Mouse (Mus musculus) yolk sac, embryonic 10.5 days (tissue): Measurements from ENCODE around the gene Cdk19.
A peak's percentile ranks its signal among the peaks of the same experiment; 100 is the strongest.

ENCODE experiments used
- DNase-seq: peaks from one replicate; pipeline ENCODE4 v3.0.0-alpha.2; 2017; ENCODE audit warnings: low spot score

Gene Cdk19

DNA sequence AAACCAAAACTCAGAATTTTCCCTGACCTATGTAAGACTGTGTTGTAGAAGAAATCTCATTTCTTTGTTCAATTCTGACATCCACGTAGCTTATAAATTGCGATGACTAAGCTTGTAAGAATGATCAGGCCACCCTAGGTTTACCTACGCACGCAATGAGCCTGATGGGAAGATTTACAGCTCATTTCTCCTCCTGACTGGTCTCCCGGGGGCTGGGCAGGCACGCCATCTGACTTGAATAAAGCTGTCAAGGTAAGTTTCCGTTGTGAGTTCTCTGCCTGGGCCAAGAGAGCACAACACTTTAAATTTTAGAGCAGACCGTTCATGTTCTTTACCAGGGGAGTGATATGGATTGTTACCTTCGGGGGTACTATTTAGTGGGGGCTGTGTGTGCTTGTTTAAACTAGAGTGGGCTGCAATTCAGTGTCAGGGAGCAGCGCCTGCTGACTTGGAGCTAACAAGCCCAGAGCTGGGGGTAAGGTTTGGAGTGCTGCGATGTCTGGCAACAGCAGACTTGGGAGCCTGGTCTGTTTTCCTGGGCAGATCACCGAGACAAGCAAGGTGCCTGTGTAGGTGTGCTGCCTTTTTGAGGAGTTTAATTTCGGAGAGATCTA is at the start of gene Cdk19:
Cdk19 (plus strand) TSS at position 214 of the 614 bp plus-strand sequence.
- no peak for DNase-seq

DNA sequence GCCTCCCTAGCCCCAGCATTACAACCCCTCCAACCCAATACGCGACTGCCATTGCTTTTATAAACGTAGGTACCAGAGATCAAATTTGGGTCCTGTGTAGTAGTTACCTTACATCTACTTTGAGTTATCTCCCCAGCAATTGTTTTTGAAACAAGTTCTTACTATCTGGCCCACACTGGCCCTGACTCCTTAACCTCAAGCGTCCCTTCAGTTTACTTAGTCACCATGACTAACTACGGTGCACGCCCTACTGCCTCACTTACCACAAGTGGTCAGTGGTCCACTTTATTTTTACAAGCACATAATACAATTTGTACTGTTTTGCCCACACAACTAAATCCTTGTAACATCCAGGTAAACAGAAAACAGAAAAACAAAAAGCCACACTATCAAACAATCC is 46.7 kb upstream of the Cdk19 start:
- no peak for DNase-seq

DNA sequence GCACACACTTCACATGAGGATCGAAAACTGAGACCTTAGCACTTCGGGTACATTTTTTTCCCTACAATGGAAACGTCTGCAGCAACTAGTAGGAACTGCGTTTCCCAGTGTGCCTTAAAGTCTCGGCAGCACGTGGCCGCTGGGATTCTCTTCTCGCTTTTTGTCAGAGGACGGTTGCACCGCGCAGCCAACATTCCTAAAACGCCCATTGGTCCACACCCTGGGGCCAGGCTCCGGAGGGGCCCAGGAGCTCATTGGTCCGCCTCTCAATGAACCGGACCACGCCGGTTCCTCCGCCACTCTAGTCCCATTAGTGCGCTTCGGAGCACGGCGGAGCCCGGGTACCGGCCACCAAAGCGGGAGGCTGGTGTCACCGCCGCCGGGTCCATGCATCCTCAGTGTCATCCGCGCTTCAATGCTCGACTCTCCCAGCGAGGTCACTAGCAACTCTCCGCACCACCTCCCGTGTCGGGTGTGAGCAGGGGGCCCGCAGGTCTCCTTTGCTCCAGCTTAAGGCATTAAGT is 38.7 kb upstream of the Cdk19 start:
- DNase-seq = peak; percentile 91

DNA sequence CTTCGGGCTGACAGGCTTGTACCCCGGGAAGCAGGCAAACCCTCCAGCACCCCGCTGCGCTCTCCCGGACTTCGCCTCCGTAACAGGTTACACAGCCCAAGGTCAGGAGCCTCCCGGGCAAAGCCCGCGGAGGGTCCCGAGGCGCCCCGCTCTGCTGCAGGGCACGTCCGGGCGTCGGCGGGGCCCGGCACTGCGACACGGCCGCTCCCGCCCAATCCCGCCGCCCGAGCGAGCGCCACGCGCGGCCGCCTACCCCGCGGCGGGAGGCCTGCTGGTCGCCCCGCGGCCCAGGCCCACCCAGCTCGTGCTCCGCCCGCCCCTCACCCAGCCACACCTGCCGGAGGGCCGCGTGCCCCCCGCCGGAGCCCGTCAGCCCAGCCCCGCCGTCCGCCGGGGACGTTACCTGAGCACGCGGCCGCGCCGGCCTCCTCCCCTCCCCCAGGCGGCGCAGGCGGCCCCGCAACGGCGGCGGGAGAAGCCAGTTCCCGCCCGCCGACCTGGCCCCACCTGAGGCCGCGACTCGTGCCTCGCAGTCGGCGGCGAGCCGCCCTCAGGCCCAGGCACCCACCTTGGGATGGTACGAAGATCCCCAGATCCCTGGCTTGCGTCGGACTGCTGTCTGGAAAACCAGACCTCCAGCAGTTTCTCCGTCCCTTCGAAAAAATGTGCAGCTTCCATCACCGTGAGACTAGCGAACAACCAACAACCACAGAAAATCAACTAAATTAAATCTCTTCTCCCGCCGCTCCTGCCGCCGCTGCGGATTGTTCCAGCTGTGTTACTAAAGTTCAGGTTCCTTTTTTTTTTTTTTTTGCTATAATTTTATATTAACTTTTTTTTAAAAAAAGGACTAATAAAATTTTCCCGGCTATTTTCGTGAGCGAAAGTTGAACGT is 37.9 kb upstream of the Cdk19 start:
- peak; percentile 63 for DNase-seq

DNA sequence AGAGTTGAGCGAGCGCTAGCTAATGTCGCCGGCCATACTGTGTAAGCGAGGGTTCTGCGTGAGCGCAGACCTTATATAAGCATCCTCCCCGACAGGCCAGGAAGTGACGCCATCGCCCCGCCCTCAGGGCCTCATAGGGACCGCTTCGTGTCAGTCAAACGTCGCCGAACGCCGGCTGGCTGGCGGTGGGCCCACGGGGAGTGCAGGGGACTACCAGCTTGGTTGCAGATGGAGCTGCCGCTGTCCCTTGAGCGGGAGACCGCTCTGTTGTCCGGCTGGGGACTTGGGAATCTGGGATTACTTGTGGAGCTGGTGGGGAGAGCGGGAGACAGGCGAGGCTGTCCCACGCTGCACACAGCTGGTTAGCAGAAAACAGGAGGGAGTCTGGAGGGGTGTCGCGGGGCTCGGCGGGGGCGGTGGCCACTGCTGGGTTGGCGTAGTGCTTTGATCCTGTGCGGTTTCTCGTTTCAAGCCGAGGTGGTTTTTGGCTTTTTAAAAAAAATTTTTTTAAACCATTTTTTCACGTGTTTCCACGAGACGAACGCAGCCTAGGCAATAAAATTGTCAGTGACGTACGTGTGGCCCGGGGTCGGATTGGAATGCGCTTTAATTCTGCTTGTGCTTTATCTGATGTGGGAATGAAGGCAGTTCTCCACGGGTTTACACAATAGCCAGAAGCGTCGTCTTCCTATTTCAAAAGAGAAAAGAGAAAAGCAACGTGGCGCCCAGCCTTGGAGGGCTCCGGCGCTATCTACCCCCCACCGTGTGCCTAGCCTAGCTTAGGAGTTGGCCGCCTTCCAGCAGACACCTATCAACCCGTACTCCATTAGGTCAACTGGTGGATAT is 37.0 kb upstream of the Cdk19 start, which contains the start of gene Amd1:
Amd1 (minus strand) TSS at position 47 of the 846 bp plus-strand sequence.
- peak; percentile 98 for DNase-seq

DNA sequence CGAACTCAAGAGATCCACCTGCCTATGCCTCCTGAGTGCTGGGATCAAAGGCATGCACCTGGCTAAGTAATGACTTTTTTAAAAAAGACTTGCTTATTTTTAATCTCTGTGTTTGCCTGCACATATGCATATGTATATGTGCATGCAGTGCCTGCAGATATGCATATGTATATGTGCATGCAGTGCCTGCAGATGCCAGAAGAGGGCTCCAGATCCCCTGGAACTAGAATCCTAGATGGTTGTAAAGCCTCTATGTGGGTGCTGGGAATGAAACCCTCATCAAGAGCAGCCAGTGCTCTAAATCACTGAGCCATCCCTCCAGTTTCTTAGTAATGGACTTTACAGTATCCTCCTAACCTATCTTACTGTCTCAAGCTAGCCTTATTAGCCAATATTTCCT is 33.4 kb upstream of the Cdk19 start:
- no peak for DNase-seq

DNA sequence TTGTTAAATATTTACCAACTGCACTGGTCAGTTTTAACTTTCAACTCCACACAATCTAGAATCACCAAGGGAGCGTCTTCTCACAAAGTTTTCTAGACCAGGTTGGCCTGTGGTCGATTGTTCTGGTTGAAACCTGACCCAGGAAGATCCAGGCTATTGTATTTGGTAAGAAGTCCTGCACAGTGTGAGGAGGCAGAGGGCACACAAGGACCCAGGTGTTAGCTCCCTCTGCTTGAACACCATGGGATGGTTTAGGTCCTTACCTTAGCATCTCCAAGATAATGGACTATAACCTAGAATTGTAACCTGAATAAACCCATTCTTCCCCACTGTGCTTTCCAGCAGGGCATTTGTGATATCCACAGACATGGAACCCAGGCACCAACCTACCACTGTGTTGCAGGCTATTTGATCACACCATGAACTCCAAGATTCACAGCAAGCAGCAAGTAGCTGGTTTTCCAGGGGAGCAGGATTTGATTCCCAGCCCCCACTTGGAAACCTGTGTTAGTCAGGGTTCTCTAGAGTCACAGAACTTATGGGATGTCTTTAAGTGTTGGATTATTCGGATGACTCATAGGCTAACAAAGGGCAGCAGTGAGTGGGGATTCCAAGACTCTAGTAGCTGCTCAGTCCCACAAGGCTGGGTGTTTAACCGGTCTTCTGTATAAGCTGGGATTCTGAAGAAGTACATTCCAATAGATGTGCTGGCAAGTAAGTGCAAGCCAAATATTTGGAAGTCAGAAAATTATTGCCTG is 31.4 kb upstream of the Cdk19 start:
- no peak for DNase-seq

DNA sequence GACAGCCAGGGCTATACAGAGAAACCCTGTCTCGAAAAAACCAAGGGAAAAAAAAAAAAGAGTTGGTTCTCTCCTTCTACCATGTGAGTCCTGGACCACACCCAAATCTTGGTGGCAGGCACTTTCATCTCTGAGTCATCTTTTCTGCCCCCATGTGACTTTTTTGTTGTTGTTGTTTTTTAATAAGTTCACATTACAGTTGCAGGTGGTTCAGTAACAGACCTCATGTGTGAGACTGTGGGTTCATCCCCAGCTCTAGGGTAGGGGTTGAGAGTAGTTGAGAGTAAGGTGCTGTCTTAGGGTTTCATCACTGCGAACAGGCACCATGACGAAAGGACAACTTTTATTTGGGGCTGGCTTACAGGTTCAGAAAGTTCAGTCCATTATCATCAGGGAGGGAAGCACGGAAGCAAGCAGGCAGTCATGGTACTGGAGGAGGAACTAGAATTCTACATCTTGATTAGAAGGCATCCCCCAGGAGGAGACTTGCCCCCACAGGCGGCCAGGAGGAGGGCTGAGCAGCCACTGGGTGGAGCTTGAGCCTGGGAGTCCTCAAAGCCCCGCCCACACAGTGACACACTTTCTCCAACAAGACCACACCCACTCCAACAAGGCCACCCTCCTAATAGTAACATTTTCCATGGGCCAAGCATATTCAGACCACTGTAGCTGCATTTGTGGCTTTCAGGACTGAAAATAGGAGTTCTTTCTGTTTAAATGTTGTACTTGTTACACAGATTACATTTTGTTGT is 29.3 kb upstream of the Cdk19 start:
- peak; percentile 36 for DNase-seq

DNA sequence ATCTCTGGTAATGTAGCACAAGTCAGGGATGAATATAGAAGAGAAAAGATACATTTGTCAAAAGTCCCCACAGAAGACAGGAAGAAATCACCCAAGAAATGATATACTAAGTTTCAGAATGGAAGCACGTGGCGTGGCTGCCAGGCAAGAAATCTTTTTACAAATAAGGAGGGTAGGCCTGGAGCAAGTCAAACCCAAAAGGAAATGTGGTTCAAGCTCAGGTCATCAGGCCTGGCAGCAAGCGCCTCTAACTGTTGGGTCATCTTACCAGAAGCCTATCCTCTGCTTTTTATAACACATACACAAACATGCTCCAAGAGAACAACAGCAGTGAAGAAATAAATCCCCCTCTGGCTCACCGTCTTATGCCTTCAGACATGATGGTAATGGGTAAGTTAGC is 26.6 kb upstream of the Cdk19 start:
- no peak for DNase-seq

DNA sequence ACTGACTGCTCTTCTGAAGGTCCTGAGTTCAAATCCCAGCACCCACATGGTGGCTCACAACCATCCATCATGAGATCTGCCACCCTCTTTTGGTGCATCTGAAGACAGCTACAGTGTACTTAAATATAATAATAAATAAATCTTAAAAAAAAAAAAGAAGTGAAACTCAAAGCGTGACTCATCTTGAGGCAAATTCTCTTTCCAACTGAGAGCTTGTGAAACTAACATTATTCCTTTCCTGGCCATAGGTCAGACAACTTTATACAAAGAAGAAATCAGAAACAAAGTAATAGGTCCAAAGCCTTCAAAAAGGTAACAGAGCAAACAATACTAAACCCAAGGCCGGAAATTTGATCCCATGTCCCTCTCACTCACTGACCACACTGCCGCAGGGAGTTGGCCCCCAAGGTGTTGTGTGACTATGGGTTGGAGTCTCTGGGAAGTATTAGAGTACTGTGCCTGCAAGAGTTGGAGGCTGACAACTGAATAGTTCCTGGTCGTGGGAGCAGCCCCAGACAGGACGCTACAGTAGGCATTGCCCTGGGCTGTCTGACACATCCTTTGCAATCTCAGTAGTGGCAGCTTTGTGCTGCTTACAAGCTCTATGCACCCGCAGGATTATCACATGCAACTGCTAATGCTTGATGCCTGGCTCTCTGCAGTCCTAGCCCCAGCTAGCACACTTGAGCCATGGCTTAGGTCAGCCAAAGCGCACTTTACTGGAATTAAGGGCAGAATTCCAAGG is 22.4 kb upstream of the Cdk19 start:
- DNase-seq = no peak

DNA sequence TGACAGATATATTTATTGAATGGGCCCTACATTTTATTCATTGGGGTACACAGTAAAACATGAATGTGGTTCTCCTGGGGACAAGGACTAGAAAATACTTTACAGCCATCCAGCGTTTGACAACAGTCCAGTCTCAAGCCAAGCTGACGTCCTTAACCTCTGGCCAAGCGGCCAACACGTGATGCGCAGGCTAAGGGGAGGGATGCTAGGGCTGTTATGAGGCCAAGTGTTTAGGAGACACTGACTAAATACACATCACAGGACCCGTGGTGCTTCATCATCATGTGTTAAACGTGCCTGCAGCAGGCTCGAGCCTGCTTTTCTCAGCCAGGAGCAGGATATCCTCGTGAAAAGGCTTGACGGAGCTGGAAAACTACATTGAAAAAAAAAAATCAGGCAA is 19.1 kb upstream of the Cdk19 start:
- DNase-seq = no peak

DNA sequence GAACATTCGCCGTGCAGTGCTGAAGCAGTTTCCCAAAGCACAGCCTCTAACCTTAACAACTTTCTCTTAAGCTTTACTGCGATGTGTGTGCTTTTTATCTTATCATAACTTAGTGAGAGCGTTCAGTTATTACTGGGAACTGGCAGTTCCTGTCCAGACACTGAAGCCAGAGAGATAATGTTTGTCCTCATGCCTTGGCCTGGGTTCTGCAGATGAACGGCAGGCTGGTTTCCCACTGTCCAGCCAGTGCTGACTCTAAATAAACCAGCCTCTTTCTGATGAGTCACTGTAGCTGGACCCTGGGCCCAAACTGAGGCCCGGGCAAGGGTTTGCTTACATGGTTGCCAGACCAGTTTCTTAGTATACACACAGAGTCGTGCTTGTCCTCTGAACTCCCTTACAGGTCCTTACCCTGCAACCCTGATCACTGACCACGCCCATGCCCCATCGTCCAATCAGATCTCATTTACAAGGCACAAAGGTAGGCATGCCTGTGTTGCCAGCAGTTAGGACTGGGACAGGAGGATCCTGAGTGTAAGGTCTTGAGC is 11.3 kb upstream of the Cdk19 start:
- peak; percentile 87 for DNase-seq

DNA sequence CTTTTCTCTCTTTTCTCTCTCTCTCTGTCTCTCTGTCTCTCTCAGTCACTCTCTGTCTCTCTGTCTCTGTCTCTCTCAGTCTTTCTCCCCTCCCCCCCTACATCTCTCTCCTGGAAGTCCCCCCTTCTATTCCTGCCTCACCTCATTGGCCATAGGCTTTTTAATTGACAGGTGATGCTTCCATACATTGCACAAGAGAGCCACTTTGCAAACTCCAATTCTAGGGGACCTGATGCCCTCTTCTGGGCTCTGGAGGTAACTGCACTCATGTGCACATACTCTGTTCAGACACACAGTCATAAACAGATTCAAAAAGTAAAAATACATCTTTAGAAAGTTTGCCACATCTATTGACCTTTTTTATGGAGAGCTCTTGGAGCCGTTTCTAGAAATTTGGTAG is 9.1 kb upstream of the Cdk19 start:
- no peak for DNase-seq

DNA sequence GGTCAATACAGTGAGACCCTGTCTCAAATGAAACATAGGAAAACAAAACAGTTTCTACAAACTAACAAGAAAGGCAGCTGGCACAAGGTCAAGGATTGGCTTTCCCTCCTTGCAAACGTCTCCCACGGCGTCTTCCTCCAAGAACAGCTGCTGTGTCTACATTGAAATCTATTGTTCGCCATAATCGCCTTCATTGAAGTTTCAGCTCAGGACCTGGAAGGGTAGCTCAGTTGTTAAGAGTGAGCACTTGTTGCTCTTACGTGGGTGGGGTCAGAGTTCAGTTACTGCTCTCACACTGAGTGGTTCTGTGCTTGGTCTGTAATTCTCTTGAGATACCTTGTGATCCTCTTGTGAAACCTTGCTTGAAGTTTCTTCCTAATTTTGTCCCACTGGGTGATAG is 6.5 kb upstream of the Cdk19 start:
- DNase-seq = no peak

DNA sequence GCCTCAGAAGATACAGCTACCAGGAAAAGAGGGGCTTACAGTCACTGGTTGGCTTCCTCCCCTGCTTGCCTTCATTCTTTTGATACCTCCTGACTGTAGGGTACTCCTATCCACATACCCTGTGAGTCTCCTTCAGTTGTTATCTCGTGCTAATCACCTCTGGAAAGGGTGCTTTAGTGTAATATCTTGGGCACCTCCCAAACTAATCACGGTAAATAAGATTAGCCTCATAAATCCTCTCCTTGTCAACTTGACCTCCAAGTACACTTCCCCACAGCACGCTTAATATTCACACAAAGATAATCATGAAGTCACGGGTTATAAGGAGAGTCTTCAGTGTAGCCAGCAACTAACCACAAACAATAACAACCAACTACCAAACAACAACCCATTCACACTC is 2.7 kb downstream of the Cdk19 start:
- no peak for DNase-seq

DNA sequence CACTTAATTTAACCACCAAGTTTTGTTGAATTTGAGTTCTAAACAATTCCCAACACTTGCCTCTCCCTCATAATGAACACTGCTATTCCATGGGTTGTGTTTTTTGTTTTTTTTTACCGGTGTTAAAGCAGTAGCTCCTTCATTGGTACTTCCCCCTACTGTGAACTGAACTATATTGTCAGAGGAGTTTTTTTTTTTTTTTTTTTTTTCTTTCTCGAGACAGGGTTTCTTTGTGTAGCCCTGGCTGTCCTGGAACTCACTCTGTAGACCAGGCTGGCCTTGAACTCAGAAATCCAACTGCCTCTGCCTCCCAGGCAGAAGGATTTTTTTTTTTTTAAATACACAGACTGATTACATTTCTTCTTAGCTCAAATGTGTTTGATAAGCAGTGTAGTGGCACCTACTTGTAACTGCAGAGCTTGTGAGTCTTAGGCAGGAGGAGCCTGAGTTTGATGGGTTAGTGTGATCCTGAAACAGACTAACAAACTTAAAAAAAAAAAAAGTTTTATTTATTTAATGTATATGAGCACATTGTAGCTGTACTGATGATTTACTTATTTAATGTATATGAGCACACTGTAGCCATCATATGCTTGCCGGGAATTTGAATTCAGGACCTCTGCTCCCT is 7.5 kb downstream of the Cdk19 start:
- DNase-seq = no peak

DNA sequence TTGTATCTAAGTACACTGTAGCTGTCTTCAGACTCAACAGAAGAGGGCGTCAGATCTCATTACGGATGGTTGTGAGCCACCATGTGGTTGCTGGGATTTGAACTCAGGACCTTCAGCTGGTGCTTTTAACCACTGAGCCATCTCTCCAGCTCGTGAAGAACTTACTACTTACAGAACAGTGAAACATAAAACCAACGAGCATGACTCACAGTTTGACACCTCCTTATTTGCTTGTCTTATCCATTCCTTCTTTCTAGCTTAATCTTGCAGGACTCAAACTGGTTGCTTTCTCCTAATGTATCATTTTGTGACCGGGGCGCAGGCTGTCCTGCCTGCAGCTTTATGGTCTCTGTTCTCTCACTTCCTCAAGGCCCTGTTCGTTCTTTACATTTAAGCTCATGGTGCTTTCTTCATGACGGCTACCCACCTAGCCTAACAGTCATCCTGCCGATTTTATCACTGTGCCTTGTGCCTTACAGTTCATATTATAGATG is 8.1 kb downstream of the Cdk19 start:
- peak; percentile 9 for DNase-seq

DNA sequence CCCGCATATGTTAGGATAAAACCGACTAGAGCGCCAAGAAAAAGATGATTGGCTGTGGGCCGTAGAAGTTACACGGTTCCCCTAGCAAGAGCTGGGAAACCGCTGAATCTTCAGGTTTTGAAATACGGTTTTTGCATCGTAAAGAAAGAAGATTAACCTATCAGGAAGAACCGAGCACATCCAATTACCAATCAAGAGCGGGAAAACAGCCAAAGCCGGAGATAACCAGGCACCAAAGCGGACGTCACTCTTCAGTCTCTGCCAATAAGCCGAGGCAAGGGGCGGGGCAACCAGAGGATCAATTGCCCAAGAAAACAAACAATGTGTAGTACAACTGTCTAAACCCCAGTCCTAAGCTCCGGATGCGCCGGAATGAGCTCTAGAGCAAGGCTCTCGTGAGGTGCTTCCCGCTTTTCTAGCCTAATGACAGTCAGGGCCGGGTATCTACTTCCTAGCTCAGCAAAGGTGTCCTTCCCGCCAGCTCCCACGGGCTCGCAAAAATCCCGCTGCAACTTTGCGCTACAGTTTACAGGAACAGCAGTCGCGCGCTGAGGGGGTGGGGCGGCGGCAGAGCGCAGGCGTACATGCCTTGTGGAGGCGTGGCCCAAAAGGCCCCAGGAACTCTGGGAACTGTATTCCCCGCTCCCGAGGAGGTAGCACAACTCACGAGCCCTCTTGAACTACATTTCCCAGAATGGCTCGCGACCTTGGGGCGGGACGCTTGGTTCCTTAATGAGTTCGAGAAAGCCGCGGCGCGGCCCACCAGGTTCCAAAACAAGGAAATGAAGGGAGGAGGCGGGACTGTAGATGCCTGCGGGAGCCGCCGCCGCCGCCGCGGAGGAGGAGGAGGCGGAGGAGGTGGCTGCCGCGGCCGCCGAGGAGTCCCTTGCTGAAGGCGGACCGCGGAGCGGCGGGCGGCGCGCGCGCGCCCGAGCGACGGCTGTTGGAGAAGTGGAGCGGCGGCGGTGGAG is 9.5 kb downstream of the Cdk19 start:
- DNase-seq = peak; percentile 99
